Mouse (Mus musculus): ENCODE data around the gene Mical3. TPM values are rescaled to one million over a fixed set of nuclear protein-coding genes. Genes with fewer than 3 reads are reported as not detected.

The Mical3 gene
- polyA plus RNA-seq, 1 experiment from 2014 or later: 18.7 TPM

DNA sequence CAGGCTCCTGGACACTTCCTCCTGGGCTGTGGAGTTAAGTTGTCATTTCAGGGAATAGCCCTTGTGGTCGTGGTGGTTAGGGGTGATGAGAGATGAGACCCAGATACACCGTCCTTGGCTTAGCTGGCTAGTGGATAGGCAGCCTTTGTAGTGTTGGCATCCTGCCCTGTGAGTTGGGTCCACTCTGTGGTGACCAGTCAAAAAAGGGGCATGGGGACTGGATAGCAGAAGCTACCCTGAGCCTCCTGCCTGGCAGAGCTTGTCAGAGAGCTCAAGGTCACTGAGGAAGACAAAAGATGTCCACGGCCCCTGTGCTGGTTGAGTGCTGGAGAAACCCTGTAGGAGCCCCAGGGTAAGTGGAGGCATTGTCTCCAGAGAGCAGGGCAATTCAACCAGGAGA, 3.1 kb downstream of the Mical3 start:
- Histone ChIP-seq H3K4me2 (replicated peaks) (no peak overlapping the region), H3K27ac (replicated peaks) (no peak overlapping the region), H3K4me3 (no peak overlapping the region), H3K9ac (replicated peaks) (no peak overlapping the region), H3K4me1 (peaks cover 17% of the 10 kb centered on the region), H3K27me3 (peaks cover 25% of the 10 kb centered on the region), H3K36me3 (no peaks in the 10 kb centered on the region), H3K9me3 (no peaks in the 10 kb centered on the region)
- ATAC-seq (ENCODE audit: low FRiP score, low read depth): no peak
- 65% methylated on average over 3 of the region's 3 CpGs for WGBS

DNA sequence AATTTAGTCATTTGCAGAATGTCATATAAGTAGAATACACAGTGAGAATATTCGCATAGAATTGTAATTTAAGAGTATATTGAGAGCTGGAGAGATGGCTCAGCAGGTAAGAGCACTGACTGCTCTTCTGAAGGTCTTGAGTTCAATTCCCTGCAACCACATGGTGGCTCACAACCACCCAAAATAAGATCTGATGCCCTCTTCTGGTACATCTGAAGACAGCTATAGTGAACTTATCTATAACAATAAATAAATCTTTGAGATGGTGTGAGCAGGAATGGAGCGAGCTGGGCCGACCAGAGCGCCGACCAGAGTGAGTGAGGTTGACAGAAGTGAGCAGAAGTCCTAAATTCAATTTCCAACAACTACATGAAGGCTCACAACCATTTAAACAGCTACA, 4.6 kb downstream of the Mical3 start:
- Histone ChIP-seq H3K9ac (replicated peaks) (no peak overlapping the region), H3K36me3 (no peaks in the 10 kb centered on the region)
- WGBS: 93% methylated on average over 5 of the region's 5 CpGs

DNA sequence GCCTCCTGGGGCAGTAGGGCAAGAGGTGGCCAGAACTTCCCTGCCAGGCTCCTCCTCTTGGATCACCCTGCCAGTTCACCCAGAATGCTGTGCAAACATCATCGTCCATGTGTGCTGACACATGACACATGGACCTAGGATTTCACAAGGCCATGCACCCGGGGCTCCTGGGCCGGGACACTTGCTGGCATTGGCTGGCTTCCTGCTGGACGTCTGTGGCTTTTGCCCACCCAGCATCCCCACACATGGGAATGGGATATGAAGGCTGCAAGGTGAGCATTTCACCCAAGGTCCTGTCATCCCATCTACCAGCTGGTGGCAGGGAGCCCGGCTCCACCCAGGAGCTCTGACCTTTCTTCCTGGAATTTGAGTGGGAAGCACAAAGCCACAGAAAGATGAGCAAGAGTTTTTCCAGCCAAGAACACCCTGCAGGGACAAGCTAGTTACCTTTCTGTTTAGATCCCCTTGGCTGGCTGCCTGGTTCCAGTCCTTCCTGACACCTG, 8.0 kb downstream of the Mical3 start:
- Histone ChIP-seq H3K4me1 (peaks cover 4% of the 10 kb centered on the region; the same call in 1 of the 2 replicates), H3K4me2 (replicated peaks) (no peak overlapping the region), H3K9ac (replicated peaks) (no peak overlapping the region), H3K36me3 (no peaks in the 10 kb centered on the region), H3K27me3 (no peaks in the 10 kb centered on the region), H3K9me3 (no peaks in the 10 kb centered on the region), H3K4me3 (no peak overlapping the region), H3K27ac (replicated peaks) (no peak overlapping the region)
- WGBS: 93% methylated on average over 5 of the region's 5 CpGs
- ATAC-seq (ENCODE audit: low FRiP score, low read depth): no peak

More for the DNA sequence above, 4.6 kb downstream of the Mical3 start:
- Histone ChIP-seq H3K4me3 (no peak overlapping the region), H3K4me2 (replicated peaks) (no peak overlapping the region), H3K27me3 (peaks cover 14% of the 10 kb centered on the region; the same call in 1 of the 2 replicates), H3K27ac (replicated peaks) (no peak overlapping the region), H3K9me3 (no peaks in the 10 kb centered on the region), H3K4me1 (peaks cover 17% of the 10 kb centered on the region)
- no peak for ATAC-seq (ENCODE audit: low FRiP score, low read depth)

DNA sequence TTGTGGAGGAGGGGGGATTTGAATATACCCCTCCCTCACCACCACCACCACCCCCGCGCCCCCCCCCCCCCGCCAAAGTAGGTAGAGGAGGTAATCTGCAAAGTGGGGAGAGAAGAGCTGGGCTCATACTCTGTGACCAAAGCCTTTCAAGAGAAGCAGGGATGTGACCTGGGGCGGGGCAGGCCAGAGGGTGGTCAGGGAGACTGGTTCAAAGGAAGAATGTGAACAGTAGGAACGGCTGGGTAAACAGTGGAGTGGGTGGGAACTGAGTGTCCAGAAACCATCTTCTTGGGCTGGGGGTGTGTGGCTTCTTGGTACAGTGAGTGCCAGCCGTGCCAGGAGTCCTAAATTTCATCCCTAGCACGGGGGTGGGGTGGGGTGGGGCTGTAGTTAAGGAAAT, 10.0 kb downstream of the Mical3 start:
- ATAC-seq (ENCODE audit: low FRiP score, low read depth): no peak

DNA sequence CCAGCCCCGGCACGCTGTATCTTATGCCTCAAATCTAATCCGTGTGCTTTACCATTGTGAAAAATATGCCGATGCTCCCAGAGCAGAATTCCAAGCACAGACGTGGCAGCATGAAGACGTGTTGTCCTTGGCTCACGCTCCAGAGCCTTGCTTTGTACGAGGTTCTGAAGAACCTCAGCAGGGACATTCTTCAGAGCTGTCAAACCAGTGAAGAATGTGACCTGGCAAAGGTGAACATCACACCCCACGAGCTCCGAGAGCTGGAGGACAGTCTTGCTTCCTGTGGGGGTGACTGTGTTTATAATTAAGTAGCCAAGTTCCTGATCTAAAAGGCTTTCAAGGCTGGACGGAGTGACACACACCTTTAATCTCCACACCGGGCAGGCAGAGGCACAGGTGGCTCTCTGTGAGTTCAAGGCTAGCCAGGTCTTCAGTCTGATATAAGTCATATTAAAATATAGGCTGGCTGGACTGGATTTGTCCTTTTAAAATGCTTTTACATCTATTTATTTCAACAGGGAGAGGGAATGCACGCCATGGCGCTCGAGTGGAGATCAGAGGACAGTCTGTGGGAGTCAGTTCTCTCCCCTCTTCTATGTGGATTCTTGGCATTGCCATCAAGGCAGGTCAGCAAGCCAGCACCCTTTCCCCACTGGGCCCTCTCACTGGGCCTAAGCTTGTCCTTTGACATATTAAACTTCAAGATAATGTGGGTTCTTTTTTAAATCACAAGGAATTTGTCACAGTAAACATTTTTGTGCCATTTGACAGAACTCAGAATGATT, 12.6 kb downstream of the Mical3 start:
- no peak for ATAC-seq (ENCODE audit: low FRiP score, low read depth)
- no peaks in the 10 kb centered on the region for H3K36me3 ChIP-seq
- H3K4me1 ChIP-seq: no peaks in the 10 kb centered on the region
- no peak overlapping the region for H3K27ac ChIP-seq (replicated peaks)
- no peak overlapping the region for H3K4me3 ChIP-seq
- no peaks in the 10 kb centered on the region for H3K27me3 ChIP-seq
- no peaks in the 10 kb centered on the region for H3K9me3 ChIP-seq
- WGBS: 89% methylated on average over 15 of the region's 15 CpGs
- no peak overlapping the region for H3K4me2 ChIP-seq (replicated peaks)
- no peak overlapping the region for H3K9ac ChIP-seq (replicated peaks)

More for the DNA sequence above, 10.0 kb downstream of the Mical3 start:
- H3K4me1 ChIP-seq: no peaks in the 10 kb centered on the region
- H3K9ac ChIP-seq (replicated peaks): no peak overlapping the region
- H3K27me3 ChIP-seq: no peaks in the 10 kb centered on the region
- H3K36me3 ChIP-seq: no peaks in the 10 kb centered on the region
- 22% methylated on average over 5 of the region's 7 CpGs for WGBS
- H3K9me3 ChIP-seq: no peaks in the 10 kb centered on the region
- H3K4me3 ChIP-seq: no peak overlapping the region
- H3K4me2 ChIP-seq (replicated peaks): no peak overlapping the region
- H3K27ac ChIP-seq (replicated peaks): no peak overlapping the region

DNA sequence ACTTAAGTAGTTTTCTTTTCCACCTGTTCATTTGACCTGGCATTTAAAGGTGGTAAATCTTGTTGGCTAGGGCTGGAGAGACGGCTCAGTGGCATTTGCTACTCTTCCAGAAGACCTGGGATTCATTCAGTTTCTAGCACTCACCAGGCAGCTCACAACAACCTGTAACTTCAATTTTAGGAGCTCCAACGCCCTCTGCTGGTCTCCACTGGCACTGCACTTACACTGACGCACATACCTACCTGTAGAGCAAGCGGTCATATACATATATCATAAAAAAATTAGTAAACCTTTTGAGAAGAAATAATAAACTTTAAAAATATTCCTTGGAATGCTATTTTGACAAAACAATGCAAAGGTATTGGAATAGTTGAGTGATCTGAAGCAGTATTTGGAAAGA, 13.7 kb downstream of the Mical3 start:
- Histone ChIP-seq H3K4me3 (no peak overlapping the region), H3K36me3 (no peaks in the 10 kb centered on the region), H3K9ac (replicated peaks) (no peak overlapping the region), H3K27me3 (no peaks in the 10 kb centered on the region), H3K4me2 (replicated peaks) (no peak overlapping the region), H3K9me3 (no peaks in the 10 kb centered on the region), H3K27ac (replicated peaks) (no peak overlapping the region), H3K4me1 (0 out of 2 replicates have a peak, but pooled peaks cover 4% of the 10 kb centered on the region)
- no peak for ATAC-seq (ENCODE audit: low FRiP score, low read depth)
- WGBS: 77% methylated on average over 4 of the region's 4 CpGs

DNA sequence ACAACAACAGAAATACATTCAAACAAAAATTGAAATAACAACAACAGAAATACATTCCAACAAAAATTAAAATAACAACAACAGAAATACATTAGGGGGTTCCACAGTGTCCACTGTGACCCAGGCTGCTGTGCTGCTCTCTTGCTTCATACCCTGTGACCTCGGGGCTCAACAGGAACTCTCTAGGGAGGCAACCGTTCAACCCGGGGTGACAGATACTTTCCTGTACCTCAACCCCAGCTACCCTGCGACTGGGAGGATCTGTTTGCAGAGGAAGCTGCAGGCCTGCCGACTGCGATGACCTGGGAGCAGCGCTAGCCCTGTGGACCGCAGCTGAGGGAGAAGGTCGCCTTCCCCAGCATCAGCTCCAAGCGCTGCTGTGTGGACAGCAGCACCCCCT, 14.4 kb downstream of the Mical3 start:
- Histone ChIP-seq H3K4me3 (no peak overlapping the region), H3K27me3 (no peaks in the 10 kb centered on the region), H3K9me3 (no peaks in the 10 kb centered on the region), H3K4me2 (replicated peaks) (no peak overlapping the region), H3K9ac (replicated peaks) (no peak overlapping the region), H3K36me3 (no peaks in the 10 kb centered on the region), H3K27ac (replicated peaks) (no peak overlapping the region), H3K4me1 (0 out of 2 replicates have a peak, but pooled peaks cover 8% of the 10 kb centered on the region)
- WGBS: 72% methylated on average over 10 of the region's 10 CpGs
- no peak for ATAC-seq (ENCODE audit: low FRiP score, low read depth)

- no peaks in the 10 kb centered on the region; the same call in 1 of the 2 replicates for H3K36me3 ChIP-seq
- no peak overlapping the region for H3K4me3 ChIP-seq
- 63% methylated on average over 10 of the region's 10 CpGs for WGBS
- H3K4me2 ChIP-seq (replicated peaks): no peak overlapping the region
- no peak overlapping the region for H3K9ac ChIP-seq (replicated peaks)
- 0 out of 2 replicates have a peak overlapping the region, but pooled peaks have one; percentile 20 for H3K27ac ChIP-seq (replicated peaks)
- peaks cover 26% of the 10 kb centered on the region for H3K4me1 ChIP-seq
- no peaks in the 10 kb centered on the region for H3K27me3 ChIP-seq
- no peaks in the 10 kb centered on the region for H3K9me3 ChIP-seq
- no peak for ATAC-seq (ENCODE audit: low FRiP score, low read depth)
These were observed 19.2 kb downstream of the Mical3 start for GRCm38 (mm10) chr6:121111448-121112055.

- Histone ChIP-seq H3K9me3 (no peaks in the 10 kb centered on the region), H3K4me1 (peaks cover 34% of the 10 kb centered on the region), H3K27ac (replicated peaks) (peak overlapping the region; percentile 79), H3K27me3 (no peaks in the 10 kb centered on the region), H3K4me3 (peak overlapping the region; percentile 97), H3K9ac (replicated peaks) (peak overlapping the region; percentile 88), H3K4me2 (replicated peaks) (peak overlapping the region; percentile 85), H3K36me3 (no peaks in the 10 kb centered on the region; the same call in 1 of the 2 replicates)
- peak; percentile 98 for ATAC-seq (ENCODE audit: low FRiP score, low read depth)
- under 1% methylated on average over 39 of the region's 42 CpGs for WGBS
These were observed 20.7 kb downstream of the Mical3 start for GRCm38 (mm10) chr6:121109998-121110603.

DNA sequence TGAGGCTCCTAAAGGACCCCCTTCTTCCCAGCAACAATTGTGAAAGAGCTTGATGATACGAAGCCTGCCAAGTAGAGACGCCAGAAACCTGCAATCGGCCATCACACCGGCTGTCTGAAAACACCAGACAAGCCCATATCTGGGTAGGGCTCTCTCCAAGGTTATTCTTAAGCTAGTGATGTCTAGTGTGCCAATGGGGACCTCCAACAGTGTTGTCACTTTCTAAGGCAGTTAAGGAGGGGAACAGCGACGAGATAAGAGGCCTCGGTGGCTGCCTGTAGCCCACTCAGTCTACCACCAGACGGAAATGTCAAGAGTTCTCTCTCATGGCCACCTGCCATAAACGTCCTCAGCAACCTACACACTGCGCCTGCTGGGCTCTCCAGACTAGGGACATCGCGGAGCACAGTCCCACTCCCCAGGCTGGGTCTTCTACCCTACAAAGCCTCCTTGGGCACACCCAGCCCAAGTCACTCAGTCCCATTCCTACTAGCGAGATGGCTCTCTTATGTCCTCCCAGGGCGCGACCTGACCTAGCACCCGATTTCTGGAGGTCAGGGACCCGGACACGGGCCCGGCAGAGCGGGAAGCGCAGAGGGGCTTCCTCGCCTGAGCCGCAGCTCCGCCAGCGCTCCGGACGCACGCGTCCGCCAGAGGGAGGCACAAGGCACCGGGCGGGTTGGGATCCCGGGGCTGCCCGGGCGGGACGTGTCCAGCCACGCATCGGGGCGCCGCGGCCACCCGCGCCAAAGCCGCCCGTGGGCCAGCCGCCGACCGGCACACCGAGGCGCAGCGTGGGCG, 21.4 kb downstream of the Mical3 start:
- H3K4me3 ChIP-seq: peak overlapping the region; percentile 97
- peak overlapping the region; percentile 88 for H3K9ac ChIP-seq (replicated peaks)
- WGBS: 3% methylated on average over 37 of the region's 52 CpGs
- no peaks in the 10 kb centered on the region for H3K27me3 ChIP-seq
- no peaks in the 10 kb centered on the region; the same call in 1 of the 2 replicates for H3K36me3 ChIP-seq
- H3K27ac ChIP-seq (replicated peaks): peak overlapping the region; percentile 79
- H3K4me1 ChIP-seq: peaks cover 35% of the 10 kb centered on the region
- peak overlapping the region; percentile 85 for H3K4me2 ChIP-seq (replicated peaks)
- ATAC-seq (ENCODE audit: low FRiP score, low read depth): peak; percentile 20
- H3K9me3 ChIP-seq: no peaks in the 10 kb centered on the region

DNA sequence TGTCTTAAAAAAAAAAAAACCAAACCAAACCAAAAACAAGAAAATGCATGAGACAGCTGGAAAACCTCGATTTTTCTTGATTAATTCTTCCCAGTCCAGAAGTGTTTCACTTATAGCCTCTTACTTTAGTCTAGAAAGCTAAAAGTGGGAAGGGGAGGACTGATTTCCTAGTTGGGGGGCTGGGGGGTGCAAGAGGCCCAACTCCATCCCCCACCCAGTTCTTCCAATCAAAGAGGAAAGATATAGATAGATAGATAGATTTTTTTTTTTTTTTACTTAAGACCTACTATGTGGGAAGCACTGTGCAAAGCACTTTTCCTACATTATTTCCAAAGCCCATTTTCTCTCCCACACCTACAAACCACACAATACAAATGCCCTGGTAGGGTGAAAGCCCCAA, 22.7 kb downstream of the Mical3 start:
- H3K4me2 ChIP-seq (replicated peaks): no peak overlapping the region
- H3K9me3 ChIP-seq: no peaks in the 10 kb centered on the region
- H3K4me1 ChIP-seq: peaks cover 35% of the 10 kb centered on the region
- ATAC-seq (ENCODE audit: low FRiP score, low read depth): no peak
- no peak overlapping the region for H3K9ac ChIP-seq (replicated peaks)
- H3K27ac ChIP-seq (replicated peaks): no peak overlapping the region
- H3K27me3 ChIP-seq: no peaks in the 10 kb centered on the region
- no peaks in the 10 kb centered on the region; the same call in 1 of the 2 replicates for H3K36me3 ChIP-seq
- H3K4me3 ChIP-seq: no peak overlapping the region
- WGBS: 79% methylated on average over 1 of the region's 1 CpGs

All from midbrain, embryonic 12.5 days (tissue).